Mouse (Mus musculus): ENCODE measurements around the gene Arpc3. TPM values are rescaled to one million over a fixed set of nuclear protein-coding genes. Genes with fewer than 3 reads are reported as not detected.

The Arpc3 gene
- polyA plus RNA-seq, 1 experiment from 2014 or later: 147 TPM

DNA sequence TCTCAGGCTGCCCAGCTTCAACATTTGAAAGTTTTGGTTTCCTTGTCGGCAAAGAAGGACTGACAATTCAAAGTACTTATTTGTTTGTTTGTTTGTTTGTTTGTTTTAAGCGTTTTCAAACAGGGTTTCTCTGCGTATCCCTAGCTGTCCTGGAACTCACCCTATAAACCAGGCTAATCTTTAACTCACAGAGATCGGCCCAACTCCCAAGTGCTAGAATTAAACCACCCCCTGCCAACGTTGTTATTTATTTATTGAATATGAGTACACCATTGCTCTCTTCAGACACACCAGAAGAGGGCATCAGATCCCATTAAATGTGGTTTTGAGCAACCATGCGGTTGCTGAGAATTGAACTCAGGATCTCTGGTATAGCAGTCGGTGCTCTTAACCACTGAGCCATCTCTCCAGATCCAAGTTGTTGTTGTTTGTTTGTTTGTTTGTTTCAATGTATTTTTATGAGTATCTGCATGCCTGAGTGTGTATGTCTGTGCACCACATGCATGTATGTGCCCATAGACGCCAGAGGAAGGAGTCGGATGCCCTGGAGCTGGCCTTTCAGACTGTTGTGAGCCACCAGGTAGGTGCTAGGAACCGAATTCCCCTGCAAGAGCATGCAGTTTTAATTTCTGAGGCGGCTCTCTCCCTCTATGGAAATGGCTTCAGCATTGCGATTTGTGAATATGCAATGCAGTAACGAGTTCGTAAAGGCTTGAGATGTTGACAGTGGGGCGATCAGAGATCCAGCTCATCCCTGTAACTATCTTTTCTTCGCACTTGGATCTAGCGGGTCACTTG is 29.8 kb downstream of the Arpc3 start, which contains the start of gene Anapc7:
Gene Anapc7 (plus strand): TSS at position 423 of the 798 bp plus-strand sequence.
- WGBS: 19% methylated on average over 17 of the region's 17 CpGs
- Histone ChIP-seq H3K4me3 (ENCODE audit: low read depth, low read length) (peak within 1 kb of the TSS; percentile 96), H3K9ac (ENCODE audit: low read length) (peak within 1 kb of the TSS; percentile 95), H3K9me3 (ENCODE audit: control insufficient read depth, low read length) (no peaks in the 10 kb centered on the region), H3K36me3 (ENCODE audit: control insufficient read depth, insufficient read depth, low read length) (no peaks in the 10 kb centered on the region), H3K27me3 (ENCODE audit: control insufficient read depth, insufficient read depth, low read length) (no peaks in the 10 kb centered on the region), H3K4me2 (replicated peaks; ENCODE audit: low read depth) (peak within 1 kb of the TSS; percentile 88), H3K4me1 (replicated peaks; ENCODE audit: control insufficient read depth, insufficient read depth) (no peaks in the 10 kb centered on the region), H3K27ac (replicated peaks) (peak within 1 kb of the TSS; percentile 87)
- DNase-seq (ENCODE audit: low spot score): no peak
- TF ChIP-seq EP300 (optimal IDR thresholded peaks at IDR 0.05) (no peak), CTCF (IDR thresholded peaks at IDR 0.05; ENCODE audit: low read depth) (peak; percentile 55)
- peak; percentile 18; the same call in 1 of the 2 replicates for ATAC-seq (ENCODE audit: low FRiP score, low TSS enrichment)

DNA sequence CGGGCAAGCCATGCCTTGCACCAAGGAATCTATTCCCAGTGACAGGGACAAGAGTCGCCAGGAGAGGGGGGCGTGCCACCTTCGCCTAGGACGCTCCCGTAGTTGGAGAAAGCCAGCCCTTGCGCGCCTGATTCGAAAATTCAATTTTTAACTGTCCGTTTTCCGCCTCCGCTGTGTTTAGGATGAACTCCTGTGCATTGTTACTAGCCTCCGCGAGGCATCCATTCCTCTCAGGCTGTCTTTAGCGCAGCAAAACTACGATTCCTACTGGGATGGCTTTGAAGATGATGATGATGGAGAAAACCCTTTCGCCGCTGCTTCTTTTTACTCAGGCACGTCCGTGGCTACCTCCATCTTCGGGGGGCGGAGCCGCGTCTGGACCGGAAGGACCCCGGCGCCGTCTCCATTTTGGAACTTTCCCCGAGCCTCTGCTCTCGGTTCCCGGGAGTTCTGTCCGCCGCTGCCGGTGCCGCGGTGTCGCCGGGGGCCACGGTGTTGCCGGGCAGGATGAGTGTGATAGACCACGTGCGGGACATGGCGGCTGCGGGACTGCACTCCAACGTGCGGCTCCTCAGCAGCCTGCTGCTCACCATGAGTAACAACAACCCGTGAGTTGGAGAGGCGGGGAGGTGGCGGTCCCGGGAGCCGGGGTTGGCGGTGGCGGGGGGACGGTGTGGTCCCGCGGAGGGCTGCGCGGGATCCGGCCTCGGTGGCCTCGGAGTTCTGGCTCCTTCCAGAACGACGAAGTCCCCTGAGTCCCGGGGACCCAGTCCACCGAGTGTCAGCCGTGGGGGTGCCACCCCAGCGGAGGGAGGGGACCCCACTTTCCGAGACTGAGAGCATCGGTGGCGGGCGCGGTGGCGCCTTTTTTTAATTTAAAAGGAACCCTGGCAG is 30.6 kb downstream of the Arpc3 start:
- Histone ChIP-seq H3K4me1 (replicated peaks; ENCODE audit: control insufficient read depth, insufficient read depth) (no peaks in the 10 kb centered on the region), H3K4me3 (ENCODE audit: low read depth, low read length) (peak overlapping the region; percentile 96), H3K4me2 (replicated peaks; ENCODE audit: low read depth) (peak overlapping the region; percentile 88), H3K9me3 (ENCODE audit: control insufficient read depth, low read length) (no peaks in the 10 kb centered on the region), H3K9ac (ENCODE audit: low read length) (peak overlapping the region; percentile 95), H3K27ac (replicated peaks) (peak overlapping the region; percentile 87), H3K36me3 (ENCODE audit: control insufficient read depth, insufficient read depth, low read length) (no peaks in the 10 kb centered on the region), H3K27me3 (ENCODE audit: control insufficient read depth, insufficient read depth, low read length) (no peaks in the 10 kb centered on the region)
- peak; percentile 84 for ATAC-seq (ENCODE audit: low FRiP score, low TSS enrichment)
- WGBS: under 1% methylated on average over 73 of the region's 73 CpGs
- TF ChIP-seq CTCF (IDR thresholded peaks at IDR 0.05; ENCODE audit: low read depth) (peak; percentile 55), EP300 (optimal IDR thresholded peaks at IDR 0.05) (no peak)
- peak; percentile 89 for DNase-seq (ENCODE audit: low spot score)

DNA sequence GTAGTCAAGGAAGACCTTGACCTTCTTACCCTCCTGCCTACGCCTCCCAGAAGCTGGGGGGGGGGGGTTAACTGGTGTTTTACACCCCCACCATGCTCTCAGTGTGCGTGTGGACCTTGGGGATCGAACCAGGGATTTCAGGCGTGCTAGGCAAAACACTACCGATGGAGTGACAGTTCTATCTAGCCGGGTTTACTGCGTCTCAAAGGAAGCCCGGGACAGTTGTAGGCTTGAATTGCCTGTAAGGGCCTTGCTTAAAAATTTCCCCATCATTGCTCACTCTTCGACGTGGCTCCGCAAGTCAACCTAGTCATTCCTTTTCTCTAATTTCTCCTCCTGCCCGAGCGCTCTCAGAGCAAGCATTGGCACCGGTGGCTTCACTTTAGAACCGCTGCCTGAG is 31.4 kb downstream of the Arpc3 start:
- Histone ChIP-seq H3K4me2 (replicated peaks; ENCODE audit: low read depth) (peak overlapping the region; percentile 88), H3K9me3 (ENCODE audit: control insufficient read depth, low read length) (no peaks in the 10 kb centered on the region), H3K36me3 (ENCODE audit: control insufficient read depth, insufficient read depth, low read length) (peaks cover under 1% of the 10 kb centered on the region; the same call in 1 of the 2 replicates), H3K9ac (ENCODE audit: low read length) (peak overlapping the region; percentile 95), H3K4me1 (replicated peaks; ENCODE audit: control insufficient read depth, insufficient read depth) (no peaks in the 10 kb centered on the region), H3K27ac (replicated peaks) (peak overlapping the region; percentile 87; the same call in 1 of the 2 replicates), H3K4me3 (ENCODE audit: low read depth, low read length) (peak overlapping the region; percentile 96), H3K27me3 (ENCODE audit: control insufficient read depth, insufficient read depth, low read length) (no peaks in the 10 kb centered on the region)
- no peak for TF ChIP-seq EP300 (optimal IDR thresholded peaks at IDR 0.05)
- no peak for TF ChIP-seq CTCF (IDR thresholded peaks at IDR 0.05; ENCODE audit: low read depth)
- no peak for DNase-seq (ENCODE audit: low spot score)
- 20% methylated on average over 15 of the region's 15 CpGs for WGBS
- ATAC-seq (ENCODE audit: low FRiP score, low TSS enrichment): peak; percentile 23; the same call in 1 of the 2 replicates

DNA sequence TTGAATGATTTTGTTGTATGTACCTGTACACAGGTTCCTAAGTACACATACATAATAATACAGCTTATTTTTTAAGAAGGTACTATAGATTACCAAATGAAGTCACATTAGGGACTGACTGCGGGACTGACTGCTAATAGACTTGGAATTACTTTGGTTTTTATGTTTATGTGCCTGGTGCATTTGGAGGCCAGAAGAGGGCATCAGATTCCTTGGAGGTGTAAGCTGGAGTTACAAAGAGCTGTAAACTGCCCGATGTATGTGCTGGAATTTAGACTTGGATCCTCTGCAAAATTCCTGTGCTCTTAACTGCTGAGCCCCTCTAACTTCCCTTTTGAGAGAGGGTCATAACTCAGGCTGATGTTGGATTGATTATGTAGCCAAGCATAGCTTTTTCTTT is 33.9 kb downstream of the Arpc3 start:
- 63% methylated on average over 2 of the region's 2 CpGs for WGBS
- no peak for TF ChIP-seq EP300 (optimal IDR thresholded peaks at IDR 0.05)
- peak; percentile 45 for TF ChIP-seq CTCF (IDR thresholded peaks at IDR 0.05; ENCODE audit: low read depth)
- H3K36me3 ChIP-seq (ENCODE audit: control insufficient read depth, insufficient read depth, low read length): peaks cover 10% of the 10 kb centered on the region
- DNase-seq (ENCODE audit: low spot score) (no peak), ATAC-seq (ENCODE audit: low FRiP score, low TSS enrichment) (no peak)
- no peak overlapping the region for H3K27ac ChIP-seq (replicated peaks)
- H3K9ac ChIP-seq (ENCODE audit: low read length): no peak overlapping the region
- no peaks in the 10 kb centered on the region for H3K9me3 ChIP-seq (ENCODE audit: control insufficient read depth, low read length)
- no peaks in the 10 kb centered on the region for H3K27me3 ChIP-seq (ENCODE audit: control insufficient read depth, insufficient read depth, low read length)
- H3K4me1 ChIP-seq (replicated peaks; ENCODE audit: control insufficient read depth, insufficient read depth): no peaks in the 10 kb centered on the region
- no peak overlapping the region for H3K4me3 ChIP-seq (ENCODE audit: low read depth, low read length)
- no peak overlapping the region for H3K4me2 ChIP-seq (replicated peaks; ENCODE audit: low read depth)

DNA sequence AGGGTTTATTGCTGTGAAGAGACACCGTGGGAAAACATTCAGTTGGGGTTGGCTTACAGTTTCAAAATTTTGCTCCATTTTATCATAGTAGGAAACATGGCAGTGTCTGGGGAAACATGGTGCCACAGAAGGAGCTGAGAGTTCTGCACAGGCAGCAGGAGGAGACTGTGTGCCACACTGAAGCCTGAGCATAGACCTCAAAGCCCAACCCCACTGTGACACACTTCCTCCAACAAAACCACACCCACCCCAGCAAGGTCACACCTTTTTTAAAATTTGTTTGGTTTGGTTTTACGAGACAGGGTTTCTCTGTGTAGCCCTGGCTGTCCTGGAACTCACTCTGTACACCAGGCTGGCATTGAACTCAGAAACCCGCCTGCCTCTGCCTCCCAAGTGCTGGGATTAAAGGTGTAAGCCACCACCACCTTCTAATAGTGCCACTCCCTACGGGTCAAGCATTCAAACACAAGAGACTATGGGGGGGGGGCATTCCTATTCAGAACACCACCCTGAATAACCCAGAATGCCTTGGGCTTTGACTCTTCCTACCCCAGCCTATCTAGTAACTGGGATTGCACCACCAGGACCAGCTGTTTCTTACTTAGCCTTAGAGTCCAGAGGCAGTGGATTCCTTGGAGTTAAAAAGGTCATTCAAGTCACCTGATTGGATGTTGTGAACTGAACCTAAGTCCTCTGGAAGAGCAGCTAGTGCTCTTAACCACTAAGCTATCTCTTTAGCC is 38.5 kb downstream of the Arpc3 start:
- 86% methylated on average over 4 of the region's 4 CpGs for WGBS

More for the DNA sequence above, 38.5 kb downstream of the Arpc3 start:
- Histone ChIP-seq H3K9ac (ENCODE audit: low read length) (no peak overlapping the region), H3K4me2 (replicated peaks; ENCODE audit: low read depth) (no peak overlapping the region), H3K27ac (replicated peaks) (no peak overlapping the region), H3K4me1 (replicated peaks; ENCODE audit: control insufficient read depth, insufficient read depth) (no peaks in the 10 kb centered on the region), H3K4me3 (ENCODE audit: low read depth, low read length) (no peak overlapping the region), H3K9me3 (ENCODE audit: control insufficient read depth, low read length) (no peaks in the 10 kb centered on the region), H3K27me3 (ENCODE audit: control insufficient read depth, insufficient read depth, low read length) (no peaks in the 10 kb centered on the region), H3K36me3 (ENCODE audit: control insufficient read depth, insufficient read depth, low read length) (peaks cover 30% of the 10 kb centered on the region)
- DNase-seq (ENCODE audit: low spot score) (no peak), ATAC-seq (ENCODE audit: low FRiP score, low TSS enrichment) (no peak)
- TF ChIP-seq EP300 (optimal IDR thresholded peaks at IDR 0.05): no peak

Data from stomach, postnatal 0 days (tissue).